In the genomic region with DNA sequence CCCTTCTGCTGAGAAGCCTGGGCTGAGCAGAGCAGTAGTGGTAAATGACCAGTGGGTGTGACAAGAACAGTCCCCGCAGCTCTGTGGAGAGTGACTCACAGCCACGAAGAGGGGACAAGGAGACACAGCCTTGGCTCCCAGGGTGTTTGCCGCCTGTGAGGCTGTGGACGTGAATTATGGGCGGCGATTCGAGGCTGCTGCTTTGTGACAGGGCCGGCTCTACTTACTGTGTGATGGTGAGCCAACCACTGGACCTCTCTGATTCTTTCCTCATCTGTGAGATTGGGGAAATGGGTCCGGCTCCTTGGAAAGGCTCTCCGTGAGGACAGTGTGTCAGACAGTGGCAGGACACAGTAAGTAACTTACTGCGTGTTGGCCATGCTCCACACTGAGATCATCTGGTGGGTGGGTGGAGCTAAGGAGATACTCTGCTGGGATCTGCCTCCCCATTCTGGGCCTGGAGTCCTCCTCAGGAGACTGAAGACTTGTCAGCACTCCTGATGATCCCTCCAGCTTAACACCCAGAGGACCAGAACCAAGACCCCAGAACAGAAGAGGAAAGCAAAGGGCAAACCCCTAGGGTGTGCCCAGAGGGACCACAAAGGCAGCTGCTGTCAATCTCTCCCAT, we compare ENCODE assay signal across 14 mouse cellular contexts.
DNase-seq lines count a peak whose midpoint lies in the region; ATAC-seq and TF ChIP-seq lines count a peak whose summit lies in the region.
"Had no signal": no experiment of that assay in that cellular context is flagged by ENCODE, and none has a peak within 500 bp of the region (broad histone marks: within the 10 kb centered on the region; RNA-seq: fewer than 3 reads in every experiment).

No protein-coding gene starts in this region.

- H3K9ac ChIP-seq in lung, postnatal 0 days (replicated peaks; ENCODE audit: low read depth) = no peak overlapping the region
- H3K9ac ChIP-seq: forebrain, postnatal 0 days; hindbrain, embryonic 12.5 days had no signal

- peaks cover 22% of the 10 kb centered on the region for H3K4me1 ChIP-seq in heart, embryonic 10.5 days
- H3K4me1 ChIP-seq in lung, postnatal 0 days (ENCODE audit: insufficient read depth, low read depth, low read length) = no peaks in the 10 kb centered on the region

- H3K27me3 ChIP-seq in heart, embryonic 10.5 days (ENCODE audit: insufficient read depth, poor library complexity, severe bottlenecking) = peaks cover 37% of the 10 kb centered on the region; the same call in 1 of the 2 replicates
- no peaks in the 10 kb centered on the region for H3K27me3 ChIP-seq in lung, postnatal 0 days (replicated peaks; ENCODE audit: insufficient read depth, low read length)

- peak; percentile 46; the same call in 1 of the 2 replicates for ATAC-seq in lung, postnatal 0 days
- ATAC-seq: forebrain, postnatal 0 days had no signal

- DNase-seq in heart, adult 11 months = peak; percentile 94
- no peak for DNase-seq in heart, embryonic 10.5 days (ENCODE audit: low spot score)
- DNase-seq in lung, postnatal 0 days (ENCODE audit: low spot score) = no peak
- DNase-seq in lung, postnatal 14 days = no peak
- peak; percentile 54 to 58 for DNase-seq in adrenal gland, postnatal 36 days
- peak; percentile 30 for DNase-seq in heart, postnatal 4 days
- DNase-seq in layer of hippocampus, postnatal 10 days (ENCODE audit: low spot score in 2 of 2) = no peak
- no peak for DNase-seq in embryo, embryonic 10 days (ENCODE audit: low spot score)
- DNase-seq: cerebellum, adult 9-10 months; forebrain, postnatal 0 days; kidney, adult 2 months; layer of hippocampus, adult 9-11 months; midbrain, embryonic 14.5 days had no signal

- no peak overlapping the region for H3K4me2 ChIP-seq in lung, postnatal 0 days (replicated peaks; ENCODE audit: low read depth, low read length)
- H3K4me2 ChIP-seq: hindbrain, embryonic 12.5 days had no signal

- H3K4me3 ChIP-seq in heart, embryonic 10.5 days = no peak overlapping the region
- H3K4me3 ChIP-seq in lung, postnatal 0 days (ENCODE audit: low read depth, low read length) = no peak overlapping the region
- H3K4me3 ChIP-seq: hindbrain, embryonic 12.5 days had no signal

- H3K9me3 ChIP-seq in heart, embryonic 10.5 days = no peaks in the 10 kb centered on the region
- H3K9me3 ChIP-seq in lung, postnatal 0 days (ENCODE audit: low read length) = no peaks in the 10 kb centered on the region
- H3K9me3 ChIP-seq: hindbrain, embryonic 12.5 days had no signal

- WGBS in heart, embryonic 10.5 days = 59% methylated on average over 11 of the region's 11 CpGs
- WGBS in lung, postnatal 0 days = 65% methylated on average over 11 of the region's 11 CpGs

- no peaks in the 10 kb centered on the region for H3K36me3 ChIP-seq in heart, embryonic 10.5 days
- H3K36me3 ChIP-seq in lung, postnatal 0 days (ENCODE audit: insufficient read depth, low read length) = no peaks in the 10 kb centered on the region
- H3K36me3 ChIP-seq: hindbrain, embryonic 12.5 days had no signal

- no peak for TF ChIP-seq EP300 in lung, postnatal 0 days (IDR thresholded peaks at IDR 0.05)

- H3K27ac ChIP-seq in heart, embryonic 10.5 days = no peak overlapping the region
- H3K27ac ChIP-seq in lung, postnatal 0 days (ENCODE audit: low read length) = no peak overlapping the region
- H3K27ac ChIP-seq: hindbrain, embryonic 12.5 days had no signal

- TF ChIP-seq CTCF in lung, postnatal 0 days (IDR thresholded peaks at IDR 0.05) = no peak

Comparison
In these comparisons a context has a peak if more than half of its experiments do, and no peak if none do; other contexts are left out.
1. DNase-seq: peak in heart, adult 11 months (single experiment), adrenal gland, postnatal 36 days (2 of 2) and heart, postnatal 4 days (single experiment); none in heart, embryonic 10.5 days (single experiment), lung, postnatal 0 days (single experiment), lung, postnatal 14 days (single experiment), layer of hippocampus, postnatal 10 days (0 of 2) and embryo, embryonic 10 days (single experiment).